Mouse (Mus musculus) embryo, embryonic 10.5 days (tissue): Measurements from ENCODE around the gene Dync2li1.

Experiments used
- DNase-seq: peaks from one replicate; pipeline ENCODE4 v3.0.0-alpha.2; 2015; ENCODE audit warnings: low spot score

The Dync2li1 gene

DNA sequence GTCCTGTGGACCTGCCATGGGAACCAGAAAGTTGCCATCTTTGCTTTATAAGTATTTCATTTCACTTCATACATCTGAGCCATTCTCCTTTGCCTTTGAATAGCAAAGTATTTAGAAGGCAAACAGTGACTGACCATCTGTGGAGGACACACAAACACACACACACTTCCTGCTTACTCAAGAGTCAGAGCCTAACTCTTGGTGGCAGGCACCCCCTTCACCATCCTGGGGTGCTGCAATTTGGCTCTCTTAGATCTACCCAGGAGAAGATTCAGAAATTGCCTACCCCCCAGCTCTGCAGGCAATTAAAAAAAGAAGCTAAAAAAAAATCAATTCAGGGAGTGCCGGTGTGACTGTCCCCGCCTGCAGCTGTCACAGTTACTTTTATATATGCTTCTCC, 20.2 kb downstream of the Dync2li1 start:
- no peak for DNase-seq

DNA sequence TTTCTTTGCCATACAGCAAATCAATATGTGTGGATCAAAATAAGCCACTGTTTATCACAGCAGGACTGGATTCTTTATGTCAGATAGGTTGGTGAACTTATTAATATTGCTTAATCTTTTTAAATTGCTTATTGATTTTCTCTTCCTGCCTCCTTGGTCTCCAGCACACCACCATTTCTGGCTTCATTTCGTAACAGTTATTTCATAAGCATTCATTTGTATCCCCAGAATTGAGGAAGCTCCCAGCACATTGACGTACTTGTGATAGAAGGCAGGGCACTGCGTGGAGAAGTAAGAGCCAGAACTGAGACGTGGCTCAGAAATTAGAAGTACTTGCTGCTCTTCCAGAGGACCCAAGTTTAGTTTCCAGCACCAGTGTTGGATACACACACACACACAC, 21.3 kb downstream of the Dync2li1 start:
- DNase-seq: no peak

DNA sequence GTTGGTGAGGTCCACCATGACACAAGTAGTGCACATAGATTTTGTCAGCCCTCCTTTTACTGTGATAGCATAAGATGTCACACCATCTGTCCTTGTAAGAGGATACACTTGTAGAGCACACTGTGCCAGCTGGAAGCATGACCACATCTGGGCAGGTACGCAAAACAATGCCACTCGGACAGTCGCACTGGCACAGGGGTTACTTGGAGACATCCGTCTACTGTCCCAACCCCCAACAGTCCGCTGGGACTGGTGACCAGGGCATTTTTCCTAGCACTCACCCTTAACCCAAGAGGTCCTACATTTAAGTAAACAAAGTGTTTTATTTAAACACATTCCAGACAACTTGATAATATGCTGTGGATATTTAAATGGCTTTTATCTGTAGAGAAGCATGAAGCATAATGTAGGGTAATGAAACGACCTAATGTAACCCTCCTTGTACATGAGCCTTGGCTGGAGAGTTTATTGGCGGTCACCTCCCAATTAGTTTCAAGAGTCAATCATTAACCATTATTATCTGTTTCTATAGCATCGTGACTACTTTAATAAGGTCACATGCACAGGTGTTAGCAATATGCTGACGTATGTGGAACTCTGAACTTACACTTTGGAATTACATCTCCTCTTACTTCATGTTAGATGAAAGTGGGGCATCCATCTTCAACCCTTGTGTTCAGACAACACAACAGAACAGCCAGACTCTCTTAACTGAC, 24.2 kb downstream of the Dync2li1 start:
- DNase-seq: no peak

DNA sequence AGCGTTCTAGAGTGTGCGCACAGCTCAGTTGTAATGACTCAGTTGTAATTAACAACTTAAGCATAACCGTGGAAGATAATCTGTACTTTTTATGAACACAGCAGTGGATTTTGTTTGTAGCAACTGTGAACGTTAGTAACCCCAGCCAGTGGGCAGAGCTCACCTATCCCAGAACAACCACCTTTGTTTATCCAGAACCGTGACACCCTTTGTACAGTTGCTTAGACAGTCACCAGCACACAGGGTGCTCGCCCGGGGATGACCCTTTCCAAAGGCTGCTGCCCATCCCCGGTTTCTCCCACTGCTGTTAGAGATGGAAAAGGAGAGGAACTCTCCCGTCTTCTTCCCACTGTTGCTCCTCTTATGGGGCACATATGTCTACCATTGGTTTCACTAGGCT, 27.2 kb downstream of the Dync2li1 start:
- DNase-seq: no peak

DNA sequence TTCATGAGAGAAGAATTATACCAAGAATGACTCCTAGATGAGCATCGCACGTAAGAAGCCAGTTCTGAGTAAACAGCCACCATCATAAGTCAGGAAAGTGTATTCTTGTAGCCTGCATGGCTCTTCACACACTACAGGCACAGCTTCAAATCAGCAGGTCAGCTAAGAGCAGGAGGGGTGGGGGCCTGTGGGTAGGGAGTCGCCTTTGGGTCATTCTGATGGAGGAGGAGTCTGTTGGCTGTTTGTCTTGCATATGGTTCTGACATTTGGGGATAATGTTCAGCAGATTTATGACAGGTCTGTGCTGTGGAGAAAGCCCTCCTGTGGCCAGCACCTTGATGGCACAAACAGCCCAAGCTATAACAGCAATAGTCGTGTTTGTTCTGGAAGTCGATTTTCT, 29.9 kb downstream of the Dync2li1 start:
- no peak for DNase-seq

DNA sequence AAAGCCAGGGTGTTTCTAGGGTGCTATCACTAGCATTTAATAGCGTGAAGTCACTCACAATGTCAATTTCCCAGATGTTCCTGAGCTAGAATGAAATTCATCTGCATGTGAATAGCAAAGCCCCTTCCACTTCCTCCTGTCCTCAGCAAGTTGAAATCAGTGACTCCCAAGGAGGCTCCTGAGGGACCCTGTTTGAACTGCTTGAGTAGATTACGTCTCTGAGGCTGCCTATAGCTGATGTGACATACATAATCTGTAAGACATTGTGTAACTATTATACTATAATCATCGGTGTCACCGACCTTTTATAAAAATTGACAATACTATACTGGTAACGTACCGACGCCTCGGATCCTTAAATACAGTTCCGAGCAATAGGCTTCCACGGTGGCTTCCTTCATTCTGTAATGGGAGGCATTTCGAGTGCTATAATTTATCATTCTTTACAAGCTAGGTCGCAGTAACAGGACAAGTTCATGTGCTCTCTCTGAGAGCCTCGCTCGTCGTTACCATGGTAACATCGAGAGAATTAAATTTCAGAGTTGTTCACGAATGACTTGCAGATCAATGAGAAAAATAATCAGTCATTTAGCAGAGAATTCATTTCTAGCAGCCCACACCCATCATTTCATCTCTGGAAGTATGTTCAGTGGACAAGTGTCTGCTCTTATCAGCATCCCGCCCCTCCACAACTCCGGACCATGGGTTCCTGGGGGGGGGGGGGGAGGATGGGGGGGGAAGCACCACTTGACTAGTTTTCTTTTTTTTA, 30.5 kb downstream of the Dync2li1 start:
- peak; percentile 53 for DNase-seq

DNA sequence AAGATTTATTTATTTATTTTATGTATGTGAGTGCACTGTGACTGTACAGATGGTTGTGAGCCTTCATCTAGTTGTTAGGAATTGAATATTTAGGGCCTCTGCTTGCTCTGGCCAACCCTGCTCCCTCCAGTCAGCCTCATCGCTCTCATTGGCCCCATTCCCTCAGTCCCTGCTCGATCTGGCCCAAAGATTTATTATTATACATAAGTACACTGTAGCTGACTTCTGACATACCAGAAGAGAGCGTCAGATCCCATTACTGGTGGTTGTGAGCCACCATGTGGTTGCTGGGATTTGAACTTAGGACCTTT, 31.1 kb downstream of the Dync2li1 start:
- no peak for DNase-seq

DNA sequence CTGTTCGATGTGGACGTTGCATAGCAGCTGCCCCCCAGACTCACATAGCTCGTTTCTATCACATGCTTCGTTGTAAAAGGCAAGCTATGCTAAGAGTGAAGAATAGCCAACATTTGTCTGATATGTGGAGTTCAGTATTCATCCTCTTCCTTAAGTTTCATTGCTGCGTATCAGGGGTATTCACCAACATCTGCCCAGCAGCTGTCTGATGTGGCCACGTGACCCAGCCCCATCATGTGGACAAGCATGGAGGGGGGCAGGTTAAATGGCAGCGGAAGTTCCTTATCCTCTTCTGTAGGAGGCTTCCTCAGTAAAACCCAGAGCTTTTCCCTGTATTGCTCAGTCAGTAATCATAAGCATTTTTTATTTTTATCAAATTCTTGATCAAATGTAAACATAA, 31.5 kb downstream of the Dync2li1 start:
- DNase-seq: peak; percentile 67

DNA sequence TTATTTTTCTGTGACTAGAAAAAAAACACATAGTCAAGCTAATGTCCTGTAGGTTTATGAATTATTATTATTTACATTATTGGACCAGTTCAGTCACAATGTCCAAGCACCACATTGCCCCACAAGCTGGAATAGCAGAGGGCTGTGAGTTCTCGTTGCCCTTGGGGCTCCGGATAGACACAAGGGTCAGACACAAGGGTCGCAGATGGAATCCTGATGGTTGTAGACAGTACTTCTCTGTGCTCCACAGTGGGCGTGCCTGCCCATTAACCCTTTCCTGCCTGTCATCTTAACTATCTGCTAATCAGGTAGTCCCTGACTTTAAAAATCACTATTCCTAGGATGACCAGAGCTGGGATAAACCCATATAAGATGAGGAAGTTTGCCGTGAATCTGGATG, 31.9 kb downstream of the Dync2li1 start:
- DNase-seq: peak; percentile 78

DNA sequence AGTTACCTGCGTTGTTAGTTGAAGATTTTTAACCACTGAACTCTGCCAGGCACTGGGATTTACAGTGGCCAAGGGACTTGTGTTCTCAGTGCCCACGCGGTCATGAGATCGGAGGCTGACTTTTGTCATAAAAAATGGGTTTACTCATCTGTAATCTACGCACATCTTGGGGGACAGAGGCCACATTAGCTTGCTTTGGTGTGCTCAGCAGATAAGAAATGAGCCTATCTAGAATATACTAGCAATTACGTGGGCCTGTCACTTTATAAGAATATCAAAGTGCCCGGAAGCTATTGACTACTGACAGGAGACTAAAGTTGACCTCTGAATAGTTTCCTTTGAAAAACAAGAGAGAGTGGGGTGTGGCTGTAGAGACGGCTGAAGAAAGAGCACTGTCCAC, 32.7 kb downstream of the Dync2li1 start:
- DNase-seq: no peak

DNA sequence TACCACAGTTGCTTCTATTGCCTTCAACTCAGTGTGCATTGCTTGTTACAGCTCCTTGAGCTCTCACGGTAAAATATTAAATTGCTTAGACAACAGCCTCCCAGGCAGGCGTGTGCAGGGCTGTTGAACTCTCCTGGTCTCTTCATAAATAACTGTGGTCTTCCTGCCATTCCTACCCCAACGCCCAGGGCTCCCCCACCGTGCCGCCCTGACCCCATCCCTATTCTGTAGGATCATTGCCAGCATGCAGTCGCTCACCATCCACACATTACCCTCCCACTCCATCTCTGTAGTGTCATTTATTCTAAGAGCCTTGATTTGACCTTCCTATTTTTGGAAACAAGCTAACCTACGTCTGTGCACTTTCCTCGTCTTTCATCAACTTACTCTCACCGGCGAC, 38.8 kb downstream of the Dync2li1 start:
- DNase-seq: no peak

DNA sequence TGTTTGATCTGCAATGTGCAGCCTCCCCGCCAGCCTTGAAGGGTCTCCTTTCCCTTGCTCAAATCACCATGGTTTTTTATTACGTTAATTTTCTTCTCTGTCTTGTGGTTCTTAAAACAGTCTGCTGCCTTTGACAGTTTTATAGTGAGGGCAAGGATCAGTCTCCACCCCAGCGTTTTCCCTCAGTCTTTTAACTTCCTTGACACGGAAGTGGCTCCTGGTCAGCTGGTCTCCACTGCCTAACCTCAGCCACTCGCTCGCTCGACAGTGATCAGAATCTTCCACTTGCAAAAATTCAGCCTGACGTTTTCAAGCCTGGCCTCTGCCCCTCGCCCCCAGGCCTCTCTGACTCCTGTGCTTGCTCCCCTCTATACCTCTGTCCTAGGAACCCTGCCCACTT, 39.4 kb downstream of the Dync2li1 start:
- DNase-seq: peak; percentile 49

DNA sequence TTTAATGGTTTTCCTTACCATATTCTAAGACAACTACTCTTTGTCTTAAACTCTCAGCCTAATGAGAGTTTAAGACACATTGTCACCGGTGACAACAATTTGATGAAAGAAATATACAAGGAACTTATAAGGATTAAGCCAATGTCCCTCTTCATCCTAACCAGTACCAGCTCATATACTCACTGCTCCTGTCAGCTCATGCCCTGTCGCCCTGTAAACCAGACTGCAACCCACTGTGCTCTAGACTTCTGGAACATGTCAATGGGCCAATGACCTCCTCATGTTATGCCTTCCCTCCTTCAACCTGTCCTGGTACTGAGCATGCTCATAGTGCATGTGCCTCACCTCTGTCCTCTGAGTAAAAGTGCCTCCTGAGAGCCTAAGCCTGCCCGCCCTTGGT, 41.6 kb downstream of the Dync2li1 start:
- DNase-seq: no peak

DNA sequence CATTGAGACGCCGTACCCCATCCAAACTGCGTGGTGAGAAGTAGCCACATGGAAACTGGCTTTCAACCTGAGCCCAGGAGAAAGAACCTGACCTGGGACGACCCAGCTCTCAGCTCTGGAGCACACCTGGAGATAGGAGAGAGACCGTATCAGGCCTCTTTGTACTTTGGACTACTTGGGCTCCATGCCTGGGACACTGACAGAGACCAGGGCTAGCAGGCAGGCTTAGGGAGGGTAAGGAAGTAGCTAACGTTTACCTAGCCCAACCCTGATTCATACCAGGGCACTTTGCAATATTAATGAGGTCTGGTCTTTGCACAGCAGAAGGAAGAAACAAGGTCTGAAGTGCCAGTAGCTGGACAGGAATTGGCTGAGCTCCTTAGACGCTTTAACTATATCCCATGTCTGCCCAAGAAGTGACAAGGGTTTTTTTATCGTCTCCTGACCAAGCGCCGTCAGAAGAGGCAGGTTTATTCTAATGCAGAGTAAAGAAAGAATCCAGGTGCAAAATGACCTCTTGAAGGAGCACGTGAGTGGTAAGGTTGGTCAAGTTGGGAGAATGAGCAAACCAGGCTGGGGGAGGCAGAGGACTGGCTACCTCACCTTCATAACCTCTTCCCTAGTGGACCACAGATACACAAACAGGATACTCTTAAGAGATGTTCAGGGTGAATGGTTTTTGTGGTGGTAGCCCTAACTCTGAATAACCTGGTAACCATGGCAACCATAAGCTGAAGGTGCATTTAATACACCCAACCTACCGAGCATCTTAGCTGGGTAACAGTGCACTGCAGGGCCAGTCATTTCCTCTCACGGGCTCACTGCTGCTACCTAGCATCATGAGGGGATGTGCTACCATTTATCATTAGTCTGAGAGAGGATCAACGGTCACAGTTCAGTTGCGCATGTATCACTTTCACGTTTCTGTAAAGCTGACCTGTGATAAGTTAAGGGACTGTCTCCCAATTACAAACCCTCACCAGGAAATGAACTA, 46.4 kb downstream of the Dync2li1 start:
- no peak for DNase-seq

DNA sequence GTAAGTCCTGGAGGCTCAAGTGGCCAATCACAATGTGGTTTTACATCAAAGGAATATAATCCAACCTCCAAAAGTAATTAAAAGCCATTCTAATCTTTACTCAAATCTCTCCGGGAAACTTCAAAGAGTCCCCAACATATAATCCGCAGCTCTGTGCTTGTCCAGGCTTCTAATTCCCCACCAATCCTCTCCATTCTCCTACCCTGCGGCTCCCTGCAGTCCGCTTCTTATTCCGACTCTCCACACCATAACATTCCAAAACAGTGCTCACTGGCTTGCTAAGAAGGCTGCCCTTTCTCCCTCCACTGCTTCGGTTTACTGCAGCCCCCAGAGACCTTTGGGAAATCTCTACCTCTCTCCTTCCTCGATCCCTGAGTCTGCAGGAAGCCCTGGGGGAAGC, 47.8 kb downstream of the Dync2li1 start:
- DNase-seq: no peak

DNA sequence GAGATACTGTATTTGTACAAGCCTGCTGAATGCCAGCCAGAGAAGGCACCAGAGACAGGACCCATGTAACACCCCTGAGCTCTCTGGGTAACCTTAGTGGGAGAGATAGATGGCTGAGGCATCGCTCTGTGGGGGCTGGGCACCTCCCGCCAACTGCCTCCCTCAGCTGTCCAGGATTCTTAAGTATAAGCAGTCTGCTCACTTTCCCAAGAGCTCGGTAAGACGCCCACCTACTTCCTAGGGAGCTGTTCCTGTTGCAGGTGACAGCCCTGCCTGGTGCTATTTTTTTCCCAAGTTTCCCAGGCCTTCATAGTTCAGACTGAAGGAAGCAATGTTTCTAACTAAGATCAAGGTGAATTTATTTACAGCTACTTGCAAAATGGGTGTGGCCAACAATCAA, 48.9 kb downstream of the Dync2li1 start:
- no peak for DNase-seq

DNA sequence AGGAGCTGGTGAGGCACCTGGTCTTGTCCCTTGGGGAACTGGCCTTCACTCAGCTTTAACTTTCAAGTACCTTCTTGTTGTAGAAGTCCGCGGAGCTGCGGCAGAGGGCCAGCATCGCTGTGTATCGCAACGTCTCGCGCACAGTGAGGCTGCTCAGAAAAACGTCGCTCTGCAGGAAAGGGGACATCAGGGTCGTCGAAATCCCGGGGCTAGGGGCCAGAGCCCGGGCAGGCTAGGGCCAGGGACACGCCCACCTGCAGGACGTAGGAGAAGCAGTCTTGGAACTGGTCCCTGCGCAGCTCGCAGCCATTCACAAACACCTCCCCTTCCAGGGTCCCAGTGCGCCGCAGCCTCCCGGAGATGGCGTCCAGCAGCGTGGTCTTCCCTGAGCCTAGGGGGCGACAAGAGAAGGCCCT, 49.7 kb downstream of the Dync2li1 start, which contains the start of gene Abcg8:
TSS of gene Abcg8 (plus strand) at position 352 of the 416 bp plus-strand sequence.
- DNase-seq: peak; percentile 65

DNA sequence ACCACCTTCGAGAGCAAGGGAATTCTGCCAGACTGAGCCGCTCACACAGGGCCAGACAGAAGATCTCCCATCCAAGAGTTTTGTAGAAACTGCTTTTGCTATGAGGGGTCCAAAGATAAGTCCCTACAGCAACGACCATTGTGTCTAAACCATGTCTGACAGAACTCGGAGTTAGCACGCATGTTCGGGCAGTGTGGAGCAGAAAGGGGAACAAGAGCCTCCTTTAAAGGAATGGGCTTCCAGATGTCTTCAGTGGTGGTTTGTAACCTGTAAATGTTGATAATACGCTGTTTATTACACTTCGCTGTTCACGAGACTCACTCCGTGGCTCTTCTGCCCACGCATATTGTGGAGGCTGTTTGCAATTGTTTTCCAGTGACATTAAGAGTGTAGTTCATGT, 51.3 kb downstream of the Dync2li1 start:
- DNase-seq: no peak

DNA sequence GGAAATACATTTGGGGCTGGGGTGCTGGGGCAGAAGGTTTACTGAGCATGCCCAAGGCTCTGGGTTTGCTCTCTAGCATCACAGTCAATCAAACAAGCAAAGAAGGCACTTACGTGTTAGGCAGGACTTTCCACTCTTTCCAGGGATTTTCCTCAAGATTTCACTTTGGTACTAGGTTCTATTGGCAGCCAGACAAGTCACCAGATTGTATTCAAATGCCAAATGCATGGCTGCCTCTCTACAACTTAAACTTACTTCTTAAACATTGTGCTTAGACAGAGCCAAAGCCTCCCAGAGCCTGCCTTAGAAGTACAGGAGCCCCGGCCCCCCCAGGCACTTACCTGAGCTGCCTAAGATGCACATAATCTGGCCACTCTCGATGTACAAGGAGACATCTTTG, 55.4 kb downstream of the Dync2li1 start:
- DNase-seq: no peak

DNA sequence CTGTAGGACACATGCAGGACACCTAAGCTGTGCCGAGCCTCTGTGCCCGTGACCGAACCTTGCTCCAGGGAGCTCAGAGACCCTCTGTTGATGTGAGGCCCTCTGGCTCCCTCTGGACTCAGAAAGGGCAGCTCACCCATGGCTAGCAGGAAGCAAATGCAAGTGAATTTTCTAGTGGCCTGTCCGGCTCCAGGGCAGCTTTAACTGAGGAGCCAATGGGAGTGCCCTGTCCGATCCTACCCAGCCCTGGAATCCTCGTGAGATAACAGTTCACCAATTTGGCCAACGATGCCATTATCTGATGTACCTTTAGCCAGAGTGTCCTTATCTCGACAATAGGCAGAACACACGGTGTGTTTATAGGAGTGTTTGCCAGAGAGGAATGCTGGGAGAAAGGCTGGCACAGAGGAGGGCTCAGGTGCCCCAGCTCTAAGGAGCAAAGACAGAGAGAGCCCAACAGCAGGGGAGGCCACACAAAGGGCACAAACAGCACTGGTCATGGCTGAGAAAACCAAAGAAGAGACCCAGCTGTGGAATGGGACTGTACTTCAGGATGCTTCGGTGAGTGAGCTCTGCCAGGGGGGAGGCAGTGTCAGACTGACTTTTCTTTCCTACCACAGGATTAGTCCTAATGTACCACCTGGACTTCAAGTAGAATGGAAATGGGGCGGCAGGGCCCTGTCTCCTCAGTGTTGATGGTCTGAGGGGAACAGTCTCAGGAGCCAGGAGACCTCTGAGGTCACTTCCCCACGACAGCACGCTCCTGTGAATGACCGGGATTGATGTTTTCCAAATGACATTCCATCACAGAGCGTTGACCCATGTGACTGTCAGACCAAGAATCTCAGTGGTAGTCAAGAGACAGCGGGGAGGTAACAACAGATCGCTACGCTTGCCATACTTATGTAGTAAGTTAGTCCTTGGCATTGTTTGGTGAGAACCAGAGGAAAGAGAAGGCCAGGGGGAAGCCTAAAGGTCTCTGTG, 56.7 kb downstream of the Dync2li1 start, which contains the start of gene Abcg5:
TSS of gene Abcg5 (minus strand) at position 278 of the 984 bp plus-strand sequence.
- no peak for DNase-seq

DNA sequence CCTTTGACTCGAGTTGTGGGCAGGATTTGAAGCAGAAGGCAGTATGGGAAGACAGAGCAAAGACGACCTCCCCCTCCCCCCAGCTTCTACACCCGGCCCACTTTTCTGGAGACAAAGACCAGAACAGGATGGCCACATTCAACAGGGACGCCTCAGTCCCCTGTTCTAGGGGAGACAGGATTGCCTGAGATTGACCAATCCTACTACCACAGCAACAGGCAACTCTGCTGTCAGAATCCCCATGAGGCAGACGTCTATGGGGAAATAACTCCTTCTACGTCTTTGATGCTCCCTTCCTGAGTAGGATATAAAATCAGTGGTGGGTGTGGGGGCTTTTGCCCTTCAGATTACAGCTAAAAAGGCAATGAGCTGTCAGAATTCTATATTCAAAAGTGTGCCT, 58.0 kb downstream of the Dync2li1 start:
- DNase-seq: peak; percentile 36
